Mouse (Mus musculus): ENCODE results near the gene Snx5. TPM values are rescaled to one million over a fixed set of nuclear protein-coding genes. Genes with fewer than 3 reads are reported as not detected.

The Snx5 gene
- total and polyA plus RNA-seq, 3 experiments = 21.4 to 185 (median 179) TPM

DNA sequence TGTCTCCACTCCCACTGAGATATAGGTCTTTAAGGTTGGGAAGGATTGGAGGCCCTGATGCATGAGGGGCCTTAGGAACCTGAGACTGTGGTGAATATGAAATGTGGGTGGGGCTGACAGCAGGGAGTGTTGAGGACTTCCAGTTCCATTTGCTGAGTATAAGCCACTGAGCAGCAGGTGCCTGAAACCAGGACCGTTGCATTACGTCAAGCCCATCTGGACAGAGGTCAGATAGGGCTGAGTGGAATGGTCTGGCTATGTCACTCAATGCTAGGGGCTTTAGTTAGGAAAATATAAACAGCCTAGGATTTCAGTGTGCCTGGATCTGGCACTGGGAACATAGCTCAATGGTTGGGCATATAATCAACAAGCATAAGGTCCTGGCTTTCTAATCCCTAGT lies 24.4 kb downstream of the Snx5 start:
- Histone ChIP-seq H3K4me1 (ENCODE audit: insufficient read depth, low read depth, low read length) (peaks cover 23% of the 10 kb centered on the region), H3K9me3 (replicated peaks) (no peaks in the 10 kb centered on the region), H3K4me3 (ENCODE audit: low read depth, low read length) (no peak overlapping the region), H3K36me3 (replicated peaks) (peaks cover 78% of the 10 kb centered on the region), H3K27me3 (ENCODE audit: insufficient read depth, low read length) (no peaks in the 10 kb centered on the region)
- no peak for TF ChIP-seq CTCF (IDR thresholded peaks at IDR 0.05; ENCODE audit: low read depth, low read length)
- TF ChIP-seq GATA1 (IDR thresholded peaks at IDR 0.05; ENCODE audit: borderline replicate concordance, low read length) = no peak
- no peak for TF ChIP-seq TAL1 (conservative IDR thresholded peaks at IDR 0.05; ENCODE audit: low read depth, low read length)
- DNase-seq (ENCODE audit: low spot score) (no peak), ATAC-seq (ENCODE audit: extremely low read depth, insufficient number of reproducible peaks, low FRiP score, poor library complexity, severe bottlenecking) (no peak)

DNA sequence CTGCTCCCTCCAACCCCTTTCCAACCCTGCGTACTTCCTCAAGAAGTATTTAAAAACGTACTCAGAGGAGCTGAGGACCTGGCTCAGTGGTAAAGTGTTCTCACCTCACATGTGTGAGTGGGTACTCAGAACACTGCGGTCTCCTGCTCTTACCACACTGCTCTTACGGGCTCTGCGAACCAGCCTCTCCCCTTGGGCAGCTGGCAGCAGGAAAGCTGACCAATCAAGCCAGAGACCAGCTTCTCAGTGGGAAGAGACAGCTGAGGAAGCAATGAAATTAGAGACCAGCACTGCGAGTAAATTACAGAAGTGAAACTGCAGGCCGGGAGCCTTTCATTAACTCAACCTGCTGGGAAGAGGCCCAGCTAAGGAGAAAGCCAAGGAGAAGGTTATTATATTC lies 25.2 kb downstream of the Snx5 start:
- Histone ChIP-seq H3K4me3 (ENCODE audit: low read depth, low read length) (no peak overlapping the region), H3K9me3 (replicated peaks) (no peaks in the 10 kb centered on the region), H3K27me3 (ENCODE audit: insufficient read depth, low read length) (no peaks in the 10 kb centered on the region), H3K4me1 (ENCODE audit: insufficient read depth, low read depth, low read length) (peaks cover 23% of the 10 kb centered on the region), H3K36me3 (replicated peaks) (peaks cover 70% of the 10 kb centered on the region)
- ATAC-seq (ENCODE audit: extremely low read depth, insufficient number of reproducible peaks, low FRiP score, poor library complexity, severe bottlenecking) = no peak
- no peak for DNase-seq (ENCODE audit: low spot score)
- no peak for TF ChIP-seq GATA2 (IDR thresholded peaks at IDR 0.05; ENCODE audit: borderline replicate concordance, low read depth, low read length)
- no peak for TF ChIP-seq POLR2AphosphoS5 (IDR thresholded peaks at IDR 0.05; ENCODE audit: insufficient replicate concordance, low read depth, low read length)
- no peak for TF ChIP-seq TAL1 (conservative IDR thresholded peaks at IDR 0.05; ENCODE audit: low read depth, low read length)
- TF ChIP-seq CTCF (IDR thresholded peaks at IDR 0.05; ENCODE audit: low read depth, low read length) = no peak
- no peak for TF ChIP-seq GATA1 (IDR thresholded peaks at IDR 0.05; ENCODE audit: borderline replicate concordance, low read length)

DNA sequence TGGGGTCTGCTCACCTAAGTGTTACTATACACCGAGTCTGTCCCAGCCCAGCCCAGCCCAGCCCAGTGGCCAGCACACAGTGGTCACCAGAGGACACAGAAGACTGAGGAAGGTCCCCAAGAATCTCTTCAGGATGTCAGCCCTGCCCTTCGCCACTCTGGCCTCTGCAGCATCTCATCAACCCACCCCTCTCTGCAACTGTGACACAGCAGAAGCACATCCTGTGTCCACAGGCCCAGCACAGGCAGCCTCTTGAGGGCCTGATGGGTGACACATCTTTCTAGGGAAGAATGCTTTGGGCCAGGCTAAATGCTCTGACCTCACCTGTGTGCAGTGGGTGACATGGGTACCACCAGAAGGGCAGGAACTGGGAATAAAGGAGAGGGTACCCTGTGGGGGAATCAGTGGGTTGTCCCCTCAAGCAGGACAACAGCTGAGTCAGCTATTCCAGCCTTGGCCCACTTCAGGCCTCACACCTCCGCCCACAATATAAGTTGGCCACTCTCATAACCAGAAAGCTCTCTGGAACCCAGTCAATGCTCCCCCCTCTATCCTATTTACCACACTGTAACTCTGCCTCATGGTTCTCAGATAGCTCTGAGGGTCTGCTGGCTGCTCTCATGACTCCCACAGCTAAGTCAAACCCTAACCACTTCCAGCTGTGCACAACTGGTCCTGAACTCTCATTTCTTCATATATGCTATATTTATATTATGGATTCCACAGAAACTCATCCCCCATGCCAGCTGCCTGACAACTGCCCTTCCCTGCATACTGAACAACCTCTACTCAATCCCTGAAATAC lies 30.4 kb downstream of the Snx5 start:
- Histone ChIP-seq H3K4me3 (ENCODE audit: low read depth, low read length) (no peak overlapping the region), H3K9me3 (replicated peaks) (no peaks in the 10 kb centered on the region), H3K36me3 (replicated peaks) (peaks cover 22% of the 10 kb centered on the region), H3K4me1 (ENCODE audit: insufficient read depth, low read depth, low read length) (peaks cover 5% of the 10 kb centered on the region), H3K27me3 (ENCODE audit: insufficient read depth, low read length) (peaks cover 5% of the 10 kb centered on the region; the same call in 1 of the 2 replicates)
- DNase-seq (ENCODE audit: low spot score) = no peak
- TF ChIP-seq GATA1 (IDR thresholded peaks at IDR 0.05; ENCODE audit: borderline replicate concordance, low read length) (no peak), CTCF (IDR thresholded peaks at IDR 0.05; ENCODE audit: low read depth, low read length) (no peak), TAL1 (conservative IDR thresholded peaks at IDR 0.05; ENCODE audit: low read depth, low read length) (no peak)
- no peak for ATAC-seq (ENCODE audit: extremely low read depth, insufficient number of reproducible peaks, low FRiP score, poor library complexity, severe bottlenecking)

DNA sequence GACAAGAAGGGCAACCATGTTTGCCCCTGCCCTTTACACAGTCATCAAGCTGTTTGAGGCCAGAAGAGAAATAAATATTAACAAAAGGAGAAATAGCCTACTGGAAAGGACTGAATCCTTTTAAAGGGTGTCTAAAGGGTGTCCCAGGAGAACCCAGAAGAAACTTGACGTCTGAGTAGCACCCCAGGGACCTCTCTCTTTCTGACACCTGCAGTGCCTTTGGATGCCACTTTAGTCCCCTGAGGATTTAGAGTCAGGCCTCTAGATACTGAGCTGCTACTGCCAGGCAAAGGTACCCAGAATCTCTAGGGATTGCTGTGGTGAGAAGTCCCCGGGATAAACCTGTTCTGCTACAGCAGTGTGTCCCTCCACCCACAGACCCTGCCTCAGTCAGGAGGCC lies 31.4 kb downstream of the Snx5 start:
- no peak overlapping the region for H3K4me3 ChIP-seq (ENCODE audit: low read depth, low read length)
- ATAC-seq (ENCODE audit: extremely low read depth, insufficient number of reproducible peaks, low FRiP score, poor library complexity, severe bottlenecking) (no peak), DNase-seq (ENCODE audit: low spot score) (no peak)
- peaks cover 5% of the 10 kb centered on the region; the same call in 1 of the 2 replicates for H3K27me3 ChIP-seq (ENCODE audit: insufficient read depth, low read length)
- H3K4me1 ChIP-seq (ENCODE audit: insufficient read depth, low read depth, low read length) = peaks cover 5% of the 10 kb centered on the region
- no peak for TF ChIP-seq TAL1 (conservative IDR thresholded peaks at IDR 0.05; ENCODE audit: low read depth, low read length)
- no peak for TF ChIP-seq POLR2AphosphoS5 (IDR thresholded peaks at IDR 0.05; ENCODE audit: insufficient replicate concordance, low read depth, low read length)
- no peak for TF ChIP-seq GATA1 (IDR thresholded peaks at IDR 0.05; ENCODE audit: borderline replicate concordance, low read length)
- TF ChIP-seq CTCF (IDR thresholded peaks at IDR 0.05; ENCODE audit: low read depth, low read length) = no peak
- TF ChIP-seq GATA2 (IDR thresholded peaks at IDR 0.05; ENCODE audit: borderline replicate concordance, low read depth, low read length) = no peak
- peaks cover 13% of the 10 kb centered on the region for H3K36me3 ChIP-seq (replicated peaks)
- no peaks in the 10 kb centered on the region for H3K9me3 ChIP-seq (replicated peaks)

DNA sequence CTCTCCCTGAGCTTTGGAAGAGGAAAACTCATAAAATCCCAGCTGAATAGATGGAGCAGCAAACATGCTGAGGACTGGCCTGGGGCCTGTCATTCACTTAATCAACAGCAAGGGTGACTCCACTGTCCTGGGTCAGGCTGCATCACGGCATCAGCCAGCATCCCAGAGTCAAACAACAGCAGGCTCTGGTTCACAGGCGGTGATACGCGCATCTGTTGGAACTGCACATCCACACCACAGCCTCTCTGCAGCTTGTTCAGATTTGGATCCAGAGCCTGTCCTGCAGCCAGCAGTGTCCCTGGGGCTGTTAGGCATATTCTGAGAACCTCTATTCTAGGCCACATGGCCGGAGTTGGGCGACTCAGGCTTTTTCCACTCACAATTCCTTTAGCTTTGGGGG lies 32.4 kb downstream of the Snx5 start:
- ATAC-seq (ENCODE audit: extremely low read depth, insufficient number of reproducible peaks, low FRiP score, poor library complexity, severe bottlenecking) = no peak
- Histone ChIP-seq H3K4me1 (ENCODE audit: insufficient read depth, low read depth, low read length) (peaks cover 5% of the 10 kb centered on the region), H3K9me3 (replicated peaks) (no peaks in the 10 kb centered on the region), H3K36me3 (replicated peaks) (peaks cover 7% of the 10 kb centered on the region), H3K4me3 (ENCODE audit: low read depth, low read length) (no peak overlapping the region), H3K27me3 (ENCODE audit: insufficient read depth, low read length) (peaks cover 5% of the 10 kb centered on the region; the same call in 1 of the 2 replicates)
- no peak for TF ChIP-seq GATA2 (IDR thresholded peaks at IDR 0.05; ENCODE audit: borderline replicate concordance, low read depth, low read length)
- no peak for TF ChIP-seq CTCF (IDR thresholded peaks at IDR 0.05; ENCODE audit: low read depth, low read length)
- TF ChIP-seq POLR2AphosphoS5 (IDR thresholded peaks at IDR 0.05; ENCODE audit: insufficient replicate concordance, low read depth, low read length) = no peak
- TF ChIP-seq GATA1 (IDR thresholded peaks at IDR 0.05; ENCODE audit: borderline replicate concordance, low read length) = no peak
- TF ChIP-seq TAL1 (conservative IDR thresholded peaks at IDR 0.05; ENCODE audit: low read depth, low read length) = no peak
- DNase-seq (ENCODE audit: low spot score) = no peak

DNA sequence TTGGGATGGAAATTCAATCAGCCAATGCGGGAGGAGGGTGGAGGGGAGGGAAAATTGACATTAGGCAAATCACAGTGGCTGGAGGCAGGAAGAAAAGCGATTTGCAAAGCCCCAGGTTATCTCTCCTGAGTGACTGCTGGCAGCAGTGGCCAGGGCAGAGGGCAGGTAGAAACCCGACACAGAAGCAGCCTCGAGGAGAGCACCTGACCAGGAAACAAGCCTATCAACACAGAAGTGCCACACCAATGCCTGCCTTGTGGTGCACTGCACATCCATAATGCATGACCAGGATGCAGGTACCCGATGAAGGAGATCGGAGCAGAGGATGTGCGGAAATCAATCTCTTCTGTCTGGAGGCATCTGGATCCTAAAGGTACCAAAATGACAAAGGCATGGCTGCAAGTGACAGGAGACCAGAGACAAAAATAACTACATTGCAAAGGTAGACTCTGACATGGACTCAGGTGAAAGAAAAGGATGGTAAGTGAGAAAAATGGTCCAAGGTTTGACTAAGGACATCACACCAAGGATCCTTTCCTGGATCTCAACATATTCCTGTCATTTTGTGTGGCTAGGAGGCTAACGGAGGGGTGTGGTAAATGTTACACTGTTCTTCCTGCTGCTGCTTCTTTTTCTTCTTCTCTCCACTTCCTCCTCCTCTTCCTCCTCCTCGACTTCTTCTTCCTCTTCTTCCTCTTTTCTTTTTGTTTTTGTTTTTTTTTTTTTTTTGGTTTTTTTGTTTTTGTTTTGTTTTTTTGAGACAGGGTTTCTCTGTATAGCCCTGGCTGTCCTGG lies 33.7 kb downstream of the Snx5 start:
- no peaks in the 10 kb centered on the region for H3K9me3 ChIP-seq (replicated peaks)
- no peak overlapping the region for H3K4me3 ChIP-seq (ENCODE audit: low read depth, low read length)
- H3K27me3 ChIP-seq (ENCODE audit: insufficient read depth, low read length) = peaks cover 7% of the 10 kb centered on the region; the same call in 1 of the 2 replicates
- no peaks in the 10 kb centered on the region for H3K36me3 ChIP-seq (replicated peaks)
- TF ChIP-seq POLR2AphosphoS5 (IDR thresholded peaks at IDR 0.05; ENCODE audit: insufficient replicate concordance, low read depth, low read length) (no peak), TAL1 (conservative IDR thresholded peaks at IDR 0.05; ENCODE audit: low read depth, low read length) (no peak), CTCF (IDR thresholded peaks at IDR 0.05; ENCODE audit: low read depth, low read length) (no peak), GATA1 (IDR thresholded peaks at IDR 0.05; ENCODE audit: borderline replicate concordance, low read length) (no peak), GATA2 (IDR thresholded peaks at IDR 0.05; ENCODE audit: borderline replicate concordance, low read depth, low read length) (no peak)
- DNase-seq (ENCODE audit: low spot score) (no peak), ATAC-seq (ENCODE audit: extremely low read depth, insufficient number of reproducible peaks, low FRiP score, poor library complexity, severe bottlenecking) (no peak)
- peaks cover 5% of the 10 kb centered on the region for H3K4me1 ChIP-seq (ENCODE audit: insufficient read depth, low read depth, low read length)
